Mouse (Mus musculus) lung, adult 2 months (tissue): ENCODE results near the gene Rpia. TPM values are rescaled to one million over a fixed set of nuclear protein-coding genes. Genes with fewer than 3 reads are reported as not detected.

Experiments
- DNase-seq: peaks from one replicate; pipeline ENCODE4 v3.0.0; 2022
- H3K4me1 ChIP-seq: fragments of 200-500 bp; 2 replicates; pipeline ENCODE4 v1.6.1; 2011; ENCODE audit warnings: low read length; ENCODE audit not compliant: control insufficient read depth, insufficient read depth
- H3K4me3 ChIP-seq: fragments of 200-500 bp; replicated peaks from 2 replicates; pipeline ENCODE3; 2011; ENCODE audit warnings: low read depth, mild to moderate bottlenecking, control low read depth, low read length; ENCODE audit errors: extremely low read depth
- CTCF ChIP-seq: fragments of 200-500 bp; IDR thresholded peaks from 2 replicates; pipeline ENCODE4 v1.5.1; 2011; ENCODE audit warnings: mild to moderate bottlenecking, low read length, control low read depth; ENCODE audit not compliant: insufficient read depth
- POLR2A ChIP-seq: fragments of 200-500 bp; IDR thresholded peaks from 2 replicates; pipeline ENCODE4 v1.6.1; 2011; ENCODE audit warnings: low read depth, mild to moderate bottlenecking, control low read depth, low read length, borderline replicate concordance; ENCODE audit errors: extremely low read depth
- WGBS: fragments of 180-500 bp; shearing (Covaris S2); methylation state at CpG from one replicate; pipeline ENCODE4 v1.1.7; 2018; 5-methylcytosine and 5-hydroxymethylcytosine counted together
- polyA plus RNA-seq: library from polyadenylated mRNA; depleted of rRNA; stranded (reverse); fragments of >200 nt; gene quantifications from 2 replicates; pipeline ENCODE4 v1.2.3, GENCODE M21; 2012

Rpia gene
- polyA plus RNA-seq, 1 experiment, result 10.7 TPM

GRCm38 (mm10) chr6:70740535-70740934 is 51.5 kb downstream of the Rpia start:
- DNase-seq, result no peak
- Histone ChIP-seq H3K4me1 (no peaks in the 10 kb centered on the region), H3K4me3 (no peak overlapping the region)
- no peak for TF ChIP-seq CTCF
- TF ChIP-seq POLR2A, result no peak

GRCm38 (mm10) chr6:70739456-70739855 is 52.6 kb downstream of the Rpia start:
- TF ChIP-seq POLR2A, result no peak
- no peak for TF ChIP-seq CTCF
- WGBS, result 36% methylated on average over 1 of the region's 1 CpGs
- Histone ChIP-seq H3K4me1 (no peaks in the 10 kb centered on the region), H3K4me3 (no peak overlapping the region)
- DNase-seq, result no peak

GRCm38 (mm10) chr6:70735528-70735927 is 56.5 kb downstream of the Rpia start:
- TF ChIP-seq CTCF, result no peak
- no peak for TF ChIP-seq POLR2A
- no peak overlapping the region for H3K4me3 ChIP-seq
- WGBS, result 78% methylated on average over 2 of the region's 2 CpGs
- no peak for DNase-seq
- no peaks in the 10 kb centered on the region for H3K4me1 ChIP-seq

- no peak for DNase-seq
- Histone ChIP-seq H3K4me1 (no peaks in the 10 kb centered on the region), H3K4me3 (no peak overlapping the region)
- no peak for TF ChIP-seq CTCF
Measured at GRCm38 (mm10) chr6:70730828-70731227, 61.2 kb downstream of the Rpia start.

- no peak overlapping the region for H3K4me3 ChIP-seq
- H3K4me1 ChIP-seq, result no peaks in the 10 kb centered on the region
- 88% methylated on average over 1 of the region's 1 CpGs for WGBS
- TF ChIP-seq CTCF, result no peak
- TF ChIP-seq POLR2A, result no peak
- no peak for DNase-seq
Measured at GRCm38 (mm10) chr6:70729125-70729524, 62.9 kb downstream of the Rpia start.

GRCm38 (mm10) chr6:70727094-70727721 is 64.8 kb downstream of the Rpia start:
- no peak for DNase-seq
- 71% methylated on average over 4 of the region's 4 CpGs for WGBS
- Histone ChIP-seq H3K4me3 (no peak overlapping the region), H3K4me1 (no peaks in the 10 kb centered on the region)
- TF ChIP-seq POLR2A (no peak), CTCF (no peak)

- DNase-seq, result no peak
- no peak for TF ChIP-seq CTCF
- TF ChIP-seq POLR2A, result no peak
- Histone ChIP-seq H3K4me1 (no peaks in the 10 kb centered on the region), H3K4me3 (no peak overlapping the region)
- 33% methylated on average over 2 of the region's 2 CpGs for WGBS
Measured at GRCm38 (mm10) chr6:70725639-70726038, 66.4 kb downstream of the Rpia start.

GRCm38 (mm10) chr6:70724722-70725121 is 67.3 kb downstream of the Rpia start:
- no peak overlapping the region for H3K4me3 ChIP-seq
- TF ChIP-seq CTCF, result no peak
- TF ChIP-seq POLR2A, result no peak
- H3K4me1 ChIP-seq, result no peaks in the 10 kb centered on the region
- no peak for DNase-seq
- WGBS, result 91% methylated on average over 13 of the region's 13 CpGs

GRCm38 (mm10) chr6:70722298-70722697 is 69.7 kb downstream of the Rpia start:
- no peak for DNase-seq
- Histone ChIP-seq H3K4me1 (no peaks in the 10 kb centered on the region), H3K4me3 (no peak overlapping the region)
- TF ChIP-seq POLR2A (no peak), CTCF (no peak)
- 76% methylated on average over 7 of the region's 7 CpGs for WGBS

- H3K4me1 ChIP-seq, result no peaks in the 10 kb centered on the region
- peak overlapping the region; percentile 34 for H3K4me3 ChIP-seq
- WGBS, result 40% methylated on average over 2 of the region's 2 CpGs
- DNase-seq, result no peak
- TF ChIP-seq POLR2A (no peak), CTCF (no peak)
Measured at GRCm38 (mm10) chr6:70718760-70719159, 73.3 kb downstream of the Rpia start.
